Mouse (Mus musculus) frontal cortex, postnatal 25 days (tissue): ENCODE measurements around the gene Kat2a.
"Not testable (repeated sequence)": the region's sequence is repeated elsewhere in the genome, so short reads cannot be mapped to it uniquely, and the experiment has no call there.

Experiments used
- DNase-seq, 2 experiments: peaks; one replicate each; pipeline ENCODE4 v3.0.0; 2022; ENCODE audit warnings: low spot score in 2 of 2

The Kat2a gene

DNA sequence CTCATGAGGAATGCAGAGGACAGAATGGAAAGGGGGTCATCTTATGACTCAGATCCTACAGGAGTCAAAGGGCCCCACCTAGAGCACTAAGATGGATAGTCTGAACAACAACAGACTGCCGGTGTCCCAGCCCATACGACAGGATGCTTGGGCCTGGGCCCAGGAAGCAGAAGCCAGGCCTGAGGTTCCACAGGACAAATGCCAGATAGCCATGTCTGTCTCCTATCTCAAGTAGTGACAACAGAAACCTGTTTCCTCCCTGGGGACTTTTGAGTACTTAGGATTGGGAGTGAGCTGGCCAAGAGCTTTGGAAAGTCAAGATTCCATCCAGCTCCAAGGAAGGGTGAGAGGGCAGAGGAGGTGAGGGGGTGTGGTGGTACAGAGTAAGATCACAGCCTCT, 40.3 kb downstream of the Kat2a start:
- no peak for DNase-seq

DNA sequence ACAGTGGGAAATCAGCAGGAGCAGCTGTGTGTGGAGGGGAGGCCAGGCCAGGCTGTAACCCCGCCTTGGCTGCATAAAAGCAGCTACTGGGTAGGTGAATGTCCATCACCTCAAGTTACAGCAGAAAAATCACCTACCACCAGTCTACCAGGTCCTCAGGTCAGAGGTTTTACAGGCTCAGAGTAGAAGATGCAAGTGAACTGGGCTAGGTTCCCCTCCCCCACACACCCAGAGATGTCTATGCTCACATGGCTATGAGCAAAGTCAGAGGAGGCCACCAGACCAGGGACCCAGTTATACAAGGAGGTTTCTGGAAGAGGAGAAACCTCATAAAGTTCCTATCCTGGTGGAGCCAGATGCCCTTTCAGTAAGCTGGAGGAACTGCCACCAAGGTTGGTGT, 41.2 kb downstream of the Kat2a start:
- no peak for DNase-seq

DNA sequence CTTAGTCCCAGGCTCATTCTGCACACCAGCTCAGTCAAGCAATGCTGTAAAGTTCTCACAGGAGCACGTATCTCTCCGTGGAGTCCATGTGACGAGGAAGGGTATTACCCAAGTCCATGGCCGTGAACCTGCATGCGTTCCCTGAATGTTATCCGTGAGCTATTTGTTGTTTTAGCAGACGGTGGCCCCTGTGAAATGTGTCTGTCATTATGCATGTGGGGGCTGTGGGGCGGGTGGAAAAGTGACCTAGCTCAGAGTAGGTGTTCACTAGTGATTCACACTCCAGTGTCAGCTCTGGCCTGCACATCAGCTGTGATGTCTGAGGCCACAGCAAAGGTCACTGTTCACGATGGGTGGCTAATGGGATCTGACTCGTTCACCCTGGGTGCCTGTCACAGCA, 52.5 kb downstream of the Kat2a start:
- no peak for DNase-seq

DNA sequence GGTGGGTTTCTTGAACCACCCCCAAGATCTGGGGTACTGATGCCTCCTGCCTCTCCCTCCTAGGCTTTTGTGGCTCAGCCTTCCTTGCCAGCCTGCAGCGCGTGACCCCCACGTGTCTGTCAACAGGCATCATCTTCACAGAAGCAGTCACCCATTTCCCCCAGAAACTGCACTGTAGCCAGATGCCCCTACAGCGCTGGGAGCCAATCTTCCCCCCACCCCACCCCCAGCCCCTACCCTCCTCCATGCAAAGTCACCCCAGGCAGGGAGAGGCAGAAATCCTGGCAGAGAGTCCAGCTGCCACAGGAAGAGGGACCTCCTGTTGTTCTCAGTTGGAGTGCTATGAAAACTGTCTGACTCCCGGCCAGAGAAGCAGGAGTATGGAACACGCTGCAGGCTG, 55.8 kb downstream of the Kat2a start:
- no peak for DNase-seq

DNA sequence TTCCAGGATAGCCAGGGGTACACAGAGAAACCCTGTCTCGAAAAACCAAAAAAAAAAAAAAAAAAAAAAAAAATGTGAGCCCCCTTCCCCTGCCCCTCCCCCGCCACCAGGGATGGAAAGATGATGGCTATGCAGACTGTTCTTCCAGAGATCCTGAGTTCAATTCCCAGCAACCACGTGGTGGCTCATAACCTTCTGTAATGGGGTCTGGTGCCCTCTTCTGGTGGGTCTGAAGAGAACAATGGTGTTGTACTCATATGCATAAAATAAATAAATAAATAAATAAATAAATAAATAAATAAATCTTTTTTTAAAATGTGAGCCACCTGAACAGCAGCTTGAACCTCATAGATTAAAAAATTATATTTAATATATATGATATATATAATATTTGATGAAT, 56.7 kb downstream of the Kat2a start:
- DNase-seq, result not testable (repeated sequence)
